Mouse (Mus musculus): Measurements from ENCODE around the gene Tmem81. TPM values are rescaled to one million over a fixed set of nuclear protein-coding genes. Genes with fewer than 3 reads are reported as not detected.

The Tmem81 gene
- polyA plus RNA-seq, 1 experiment from 2014 or later, result 1.3 TPM

DNA sequence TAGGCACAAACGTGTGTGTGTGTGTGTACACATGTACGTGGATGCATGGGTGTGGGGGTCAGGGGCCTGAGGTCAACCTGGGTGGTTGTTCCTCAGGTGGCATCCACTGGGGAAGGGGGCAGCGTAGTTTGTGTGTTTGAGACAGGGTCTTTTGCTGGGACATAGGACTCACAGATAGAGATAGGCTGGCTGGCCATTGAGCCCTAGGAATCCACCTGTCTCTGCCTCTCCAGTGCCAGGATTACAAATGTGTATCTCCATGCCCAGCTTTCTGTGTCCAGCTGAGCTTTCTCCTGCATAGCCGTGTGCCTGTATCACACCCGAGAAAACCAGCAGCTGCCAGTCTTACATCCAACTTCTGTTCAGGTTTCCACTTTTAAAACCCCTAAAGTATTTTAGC lies 3.7 kb downstream of the Tmem81 start:
- H3K4me3 ChIP-seq (replicated peaks; ENCODE audit: low read depth, low read length), result no peak overlapping the region
- no peak overlapping the region for H3K9ac ChIP-seq (replicated peaks; ENCODE audit: low read length)
- WGBS, result 92% methylated on average over 5 of the region's 5 CpGs
- no peak overlapping the region for H3K4me2 ChIP-seq (ENCODE audit: low read length)
- no peaks in the 10 kb centered on the region for H3K9me3 ChIP-seq (ENCODE audit: control insufficient read depth, low read length)
- peaks cover 39% of the 10 kb centered on the region for H3K36me3 ChIP-seq (ENCODE audit: control insufficient read depth, insufficient read depth, low read length)
- no peaks in the 10 kb centered on the region for H3K27me3 ChIP-seq (ENCODE audit: control insufficient read depth, insufficient read depth, low read length)
- no peak overlapping the region for H3K27ac ChIP-seq (replicated peaks; ENCODE audit: low read depth, low read length)
- no peak for DNase-seq
- ATAC-seq (ENCODE audit: low FRiP score, low TSS enrichment), result no peak
- no peaks in the 10 kb centered on the region for H3K4me1 ChIP-seq (ENCODE audit: control insufficient read depth, insufficient read depth, low read length)

DNA sequence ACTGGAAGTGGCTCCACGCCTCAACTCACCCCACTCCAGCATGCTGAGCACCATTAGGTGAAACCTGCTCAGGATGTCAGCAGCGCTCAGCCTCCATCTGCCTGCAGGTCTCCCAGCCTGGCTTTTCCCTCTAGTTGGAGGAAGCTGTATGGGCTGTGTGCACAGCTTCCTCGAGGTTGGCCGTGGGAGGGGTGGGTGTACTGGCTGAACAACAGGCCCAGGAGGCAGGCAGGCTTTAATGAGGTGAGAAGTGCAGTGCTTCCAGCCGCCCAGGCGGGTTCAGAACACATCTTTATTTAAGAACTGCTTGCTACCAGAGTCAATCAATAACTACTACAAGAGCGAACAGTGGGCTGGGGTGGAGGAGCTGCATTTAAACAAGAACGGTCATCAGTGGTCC lies 5.5 kb downstream of the Tmem81 start:
- no peak overlapping the region for H3K4me2 ChIP-seq (ENCODE audit: low read length)
- H3K36me3 ChIP-seq (ENCODE audit: control insufficient read depth, insufficient read depth, low read length), result peaks cover 44% of the 10 kb centered on the region
- no peaks in the 10 kb centered on the region for H3K9me3 ChIP-seq (ENCODE audit: control insufficient read depth, low read length)
- no peak overlapping the region for H3K4me3 ChIP-seq (replicated peaks; ENCODE audit: low read depth, low read length)
- no peaks in the 10 kb centered on the region for H3K27me3 ChIP-seq (ENCODE audit: control insufficient read depth, insufficient read depth, low read length)
- H3K4me1 ChIP-seq (ENCODE audit: control insufficient read depth, insufficient read depth, low read length), result no peaks in the 10 kb centered on the region
- peak overlapping the region; percentile 55; the same call in 1 of the 2 replicates for H3K27ac ChIP-seq (replicated peaks; ENCODE audit: low read depth, low read length)
- H3K9ac ChIP-seq (replicated peaks; ENCODE audit: low read length), result no peak overlapping the region
- WGBS, result 46% methylated on average over 8 of the region's 8 CpGs
- ATAC-seq (ENCODE audit: low FRiP score, low TSS enrichment) (peak; percentile 31; the same call in 1 of the 2 replicates), DNase-seq (peak; percentile 51)

DNA sequence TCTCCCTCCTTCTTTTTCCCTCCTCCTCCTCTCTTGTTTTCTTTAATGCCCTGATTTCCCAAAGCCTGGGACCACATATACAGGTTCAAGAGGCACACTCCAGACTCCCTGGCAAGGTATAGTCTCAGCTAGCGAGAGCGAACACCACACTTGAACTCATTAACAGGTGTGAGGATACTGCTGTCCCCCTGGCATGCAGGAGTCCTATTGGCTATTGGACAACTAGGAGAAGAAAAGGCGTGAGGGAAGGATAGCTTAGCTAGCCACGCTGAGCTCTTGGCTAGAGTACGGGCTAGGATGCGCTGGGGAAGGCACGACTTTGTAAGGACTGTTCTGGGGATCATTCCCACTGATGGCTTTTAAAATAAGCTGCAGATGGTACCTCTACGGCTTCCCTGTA lies 6.1 kb downstream of the Tmem81 start:
- H3K4me2 ChIP-seq (ENCODE audit: low read length), result no peak overlapping the region
- no peak overlapping the region for H3K4me3 ChIP-seq (replicated peaks; ENCODE audit: low read depth, low read length)
- no peak for DNase-seq
- ATAC-seq (ENCODE audit: low FRiP score, low TSS enrichment), result no peak
- no peaks in the 10 kb centered on the region for H3K9me3 ChIP-seq (ENCODE audit: control insufficient read depth, low read length)
- WGBS, result 78% methylated on average over 8 of the region's 8 CpGs
- H3K27me3 ChIP-seq (ENCODE audit: control insufficient read depth, insufficient read depth, low read length), result no peaks in the 10 kb centered on the region
- no peak overlapping the region for H3K27ac ChIP-seq (replicated peaks; ENCODE audit: low read depth, low read length)
- H3K36me3 ChIP-seq (ENCODE audit: control insufficient read depth, insufficient read depth, low read length), result peaks cover 44% of the 10 kb centered on the region
- H3K4me1 ChIP-seq (ENCODE audit: control insufficient read depth, insufficient read depth, low read length), result no peaks in the 10 kb centered on the region
- H3K9ac ChIP-seq (replicated peaks; ENCODE audit: low read length), result no peak overlapping the region

DNA sequence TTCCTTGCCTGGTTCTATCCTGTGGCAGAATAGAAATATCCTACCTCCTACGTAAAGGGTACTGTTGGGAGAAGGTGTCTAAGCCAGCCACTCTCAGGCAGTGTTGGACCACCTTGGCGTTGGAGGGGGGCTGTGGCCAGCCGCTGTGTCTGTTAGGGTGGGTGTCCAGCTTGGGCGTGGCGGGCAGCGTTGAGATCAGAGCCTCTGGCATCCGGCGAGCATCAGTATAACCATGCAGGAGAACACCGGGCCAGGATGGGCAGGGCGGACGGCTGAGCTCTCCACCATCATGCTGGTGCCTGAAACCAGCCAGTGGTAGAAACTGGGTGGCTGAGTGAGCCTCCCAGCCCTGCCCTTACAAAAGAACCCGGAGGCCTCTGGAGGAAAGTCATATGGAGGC lies 9.3 kb downstream of the Tmem81 start:
- Histone ChIP-seq H3K27ac (replicated peaks; ENCODE audit: low read depth, low read length) (no peak overlapping the region), H3K27me3 (ENCODE audit: control insufficient read depth, insufficient read depth, low read length) (no peaks in the 10 kb centered on the region), H3K36me3 (ENCODE audit: control insufficient read depth, insufficient read depth, low read length) (peaks cover 59% of the 10 kb centered on the region), H3K4me2 (ENCODE audit: low read length) (no peak overlapping the region), H3K4me1 (ENCODE audit: control insufficient read depth, insufficient read depth, low read length) (no peaks in the 10 kb centered on the region), H3K4me3 (replicated peaks; ENCODE audit: low read depth, low read length) (no peak overlapping the region), H3K9ac (replicated peaks; ENCODE audit: low read length) (no peak overlapping the region), H3K9me3 (ENCODE audit: control insufficient read depth, low read length) (no peaks in the 10 kb centered on the region)
- WGBS, result 93% methylated on average over 12 of the region's 12 CpGs
- no peak for ATAC-seq (ENCODE audit: low FRiP score, low TSS enrichment)
- DNase-seq, result no peak

DNA sequence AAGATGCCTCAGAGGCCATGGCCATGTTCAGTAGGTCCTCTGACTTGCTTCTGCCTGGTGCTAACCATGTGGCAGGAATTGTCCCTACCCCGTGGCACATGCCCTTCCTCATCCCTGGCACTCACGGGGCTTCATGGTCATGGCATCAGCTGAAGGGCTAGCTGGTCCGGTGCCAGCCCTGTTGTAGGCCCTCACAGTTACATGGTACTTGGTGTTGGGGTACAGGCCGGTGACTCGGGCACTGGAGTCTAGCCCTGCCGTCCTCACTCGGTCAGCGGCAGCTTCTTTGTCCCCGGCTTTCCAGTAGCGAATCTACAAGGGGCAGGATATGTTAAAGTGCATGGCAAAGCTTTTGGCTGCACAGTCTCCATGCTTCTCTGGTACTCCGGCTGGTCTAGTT lies 10.7 kb downstream of the Tmem81 start:
- peaks cover 68% of the 10 kb centered on the region for H3K36me3 ChIP-seq (ENCODE audit: control insufficient read depth, insufficient read depth, low read length)
- no peak overlapping the region for H3K4me3 ChIP-seq (replicated peaks; ENCODE audit: low read depth, low read length)
- WGBS, result 96% methylated on average over 11 of the region's 11 CpGs

DNA sequence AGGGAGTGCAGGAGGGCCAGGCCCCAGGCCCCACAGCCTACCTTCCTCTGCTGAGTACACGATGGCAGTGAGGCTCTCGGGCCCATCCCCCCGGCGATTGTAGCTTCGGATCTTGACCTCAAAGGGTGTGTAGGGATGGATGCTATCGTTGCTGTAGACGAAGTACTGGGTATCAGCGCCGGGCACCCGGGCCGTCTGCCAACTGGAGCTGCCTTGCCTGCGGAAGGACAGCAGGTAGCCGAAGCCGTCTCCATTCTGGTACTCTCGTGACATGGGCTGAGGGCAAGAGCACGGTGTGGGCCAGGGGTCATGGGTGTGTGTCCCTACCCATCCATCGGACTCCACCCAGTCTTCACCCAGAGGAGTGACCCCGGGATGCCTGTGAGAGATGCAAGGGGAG lies 12.6 kb downstream of the Tmem81 start:
- no peak overlapping the region for H3K27ac ChIP-seq (replicated peaks; ENCODE audit: low read depth, low read length)
- no peaks in the 10 kb centered on the region for H3K9me3 ChIP-seq (ENCODE audit: control insufficient read depth, low read length)
- WGBS, result 86% methylated on average over 18 of the region's 18 CpGs
- no peaks in the 10 kb centered on the region for H3K27me3 ChIP-seq (ENCODE audit: control insufficient read depth, insufficient read depth, low read length)
- DNase-seq (no peak), ATAC-seq (ENCODE audit: low FRiP score, low TSS enrichment) (no peak)
- no peaks in the 10 kb centered on the region for H3K4me1 ChIP-seq (ENCODE audit: control insufficient read depth, insufficient read depth, low read length)
- H3K4me2 ChIP-seq (ENCODE audit: low read length), result no peak overlapping the region
- no peak overlapping the region for H3K9ac ChIP-seq (replicated peaks; ENCODE audit: low read length)
- H3K36me3 ChIP-seq (ENCODE audit: control insufficient read depth, insufficient read depth, low read length), result peaks cover 84% of the 10 kb centered on the region
- H3K4me3 ChIP-seq (replicated peaks; ENCODE audit: low read depth, low read length), result no peak overlapping the region

More for the DNA sequence above, 10.7 kb downstream of the Tmem81 start:
- DNase-seq, result no peak
- H3K9me3 ChIP-seq (ENCODE audit: control insufficient read depth, low read length), result no peaks in the 10 kb centered on the region
- H3K4me1 ChIP-seq (ENCODE audit: control insufficient read depth, insufficient read depth, low read length), result no peaks in the 10 kb centered on the region
- ATAC-seq (ENCODE audit: low FRiP score, low TSS enrichment), result no peak
- H3K4me2 ChIP-seq (ENCODE audit: low read length), result no peak overlapping the region
- no peaks in the 10 kb centered on the region for H3K27me3 ChIP-seq (ENCODE audit: control insufficient read depth, insufficient read depth, low read length)
- no peak overlapping the region for H3K27ac ChIP-seq (replicated peaks; ENCODE audit: low read depth, low read length)
- no peak overlapping the region for H3K9ac ChIP-seq (replicated peaks; ENCODE audit: low read length)

DNA sequence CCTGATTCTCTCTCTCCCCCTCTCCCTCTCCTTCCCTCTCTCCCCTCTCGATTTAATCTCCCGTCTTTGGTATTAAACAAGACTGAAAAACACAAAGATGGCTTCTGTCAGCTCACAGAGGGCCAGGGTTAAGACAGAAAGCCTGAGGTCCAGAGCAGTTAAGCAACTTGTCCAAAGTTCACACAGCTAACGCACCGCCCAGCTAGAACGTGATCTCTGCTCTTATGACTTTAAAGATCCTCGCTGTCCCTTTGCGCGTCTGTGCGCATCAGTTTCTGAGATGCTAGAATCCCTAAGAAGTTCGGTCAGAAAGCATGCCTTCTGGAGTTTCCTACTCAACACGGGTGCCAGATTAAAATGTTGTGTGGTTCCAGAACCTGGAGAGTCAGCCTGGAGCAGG lies 13.7 kb downstream of the Tmem81 start:
- Histone ChIP-seq H3K27me3 (ENCODE audit: control insufficient read depth, insufficient read depth, low read length) (no peaks in the 10 kb centered on the region), H3K4me1 (ENCODE audit: control insufficient read depth, insufficient read depth, low read length) (no peaks in the 10 kb centered on the region), H3K36me3 (ENCODE audit: control insufficient read depth, insufficient read depth, low read length) (peaks cover 84% of the 10 kb centered on the region), H3K9ac (replicated peaks; ENCODE audit: low read length) (no peak overlapping the region), H3K4me3 (replicated peaks; ENCODE audit: low read depth, low read length) (no peak overlapping the region), H3K27ac (replicated peaks; ENCODE audit: low read depth, low read length) (no peak overlapping the region), H3K9me3 (ENCODE audit: control insufficient read depth, low read length) (no peaks in the 10 kb centered on the region), H3K4me2 (ENCODE audit: low read length) (no peak overlapping the region)
- ATAC-seq (ENCODE audit: low FRiP score, low TSS enrichment), result no peak
- DNase-seq, result no peak
- WGBS, result 88% methylated on average over 11 of the region's 11 CpGs

DNA sequence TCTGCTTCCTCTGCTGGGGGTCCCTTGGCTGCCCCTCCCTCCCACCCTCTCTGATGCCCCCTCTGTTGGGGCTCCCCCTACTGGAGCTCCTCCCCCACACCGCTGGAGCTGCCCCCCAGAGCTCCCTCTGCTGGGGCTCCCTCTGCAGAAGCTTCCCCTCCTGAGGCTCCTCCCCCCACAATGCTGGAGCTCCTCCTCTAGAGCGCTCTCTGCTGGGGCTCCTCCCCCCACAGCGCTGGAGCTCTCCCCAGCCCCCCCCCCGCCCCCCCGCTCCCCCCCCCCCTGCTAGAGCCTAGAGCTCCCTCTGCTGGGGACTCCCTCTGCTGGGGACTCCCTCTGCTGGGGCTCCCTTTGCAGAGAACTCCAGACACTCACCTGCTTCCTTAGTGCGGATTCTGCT lies 14.7 kb downstream of the Tmem81 start:
- Histone ChIP-seq H3K27ac (replicated peaks; ENCODE audit: low read depth, low read length) (no peak overlapping the region), H3K27me3 (ENCODE audit: control insufficient read depth, insufficient read depth, low read length) (no peaks in the 10 kb centered on the region), H3K4me1 (ENCODE audit: control insufficient read depth, insufficient read depth, low read length) (0 out of 2 replicates have a peak, but pooled peaks cover 4% of the 10 kb centered on the region), H3K36me3 (ENCODE audit: control insufficient read depth, insufficient read depth, low read length) (peaks cover 83% of the 10 kb centered on the region), H3K9me3 (ENCODE audit: control insufficient read depth, low read length) (no peaks in the 10 kb centered on the region), H3K4me2 (ENCODE audit: low read length) (no peak overlapping the region), H3K9ac (replicated peaks; ENCODE audit: low read length) (no peak overlapping the region), H3K4me3 (replicated peaks; ENCODE audit: low read depth, low read length) (no peak overlapping the region)
- no peak for ATAC-seq (ENCODE audit: low FRiP score, low TSS enrichment)
- WGBS, result 25% methylated on average over 2 of the region's 6 CpGs
- peak; percentile 62 for DNase-seq

DNA sequence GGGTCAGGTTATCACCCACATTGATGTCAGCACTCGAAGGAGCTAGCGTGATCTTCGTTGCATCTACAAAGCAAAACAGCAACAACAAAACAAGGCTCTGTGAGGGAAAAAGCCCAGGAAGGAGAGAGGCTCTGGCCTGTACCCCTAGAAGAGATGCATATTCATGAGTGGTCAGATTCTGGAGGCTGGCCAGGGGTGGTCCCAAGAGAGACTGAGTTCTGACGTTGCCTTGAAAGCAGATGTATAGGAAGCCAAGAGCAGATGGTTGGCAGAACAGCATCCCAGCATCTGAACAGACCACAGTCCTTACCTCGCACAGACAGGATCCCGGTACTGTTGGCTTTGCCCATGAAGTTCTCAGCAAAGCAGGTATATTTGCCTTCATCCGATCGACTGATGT lies 17.0 kb downstream of the Tmem81 start:
- Histone ChIP-seq H3K27me3 (ENCODE audit: control insufficient read depth, insufficient read depth, low read length) (no peaks in the 10 kb centered on the region), H3K27ac (replicated peaks; ENCODE audit: low read depth, low read length) (no peak overlapping the region), H3K9me3 (ENCODE audit: control insufficient read depth, low read length) (no peaks in the 10 kb centered on the region), H3K4me1 (ENCODE audit: control insufficient read depth, insufficient read depth, low read length) (peaks cover 12% of the 10 kb centered on the region; the same call in 1 of the 2 replicates), H3K4me2 (ENCODE audit: low read length) (no peak overlapping the region), H3K4me3 (replicated peaks; ENCODE audit: low read depth, low read length) (no peak overlapping the region), H3K9ac (replicated peaks; ENCODE audit: low read length) (no peak overlapping the region; the same call in 1 of the 2 replicates), H3K36me3 (ENCODE audit: control insufficient read depth, insufficient read depth, low read length) (peaks cover 71% of the 10 kb centered on the region)
- no peak for ATAC-seq (ENCODE audit: low FRiP score, low TSS enrichment)
- WGBS, result 78% methylated on average over 8 of the region's 8 CpGs
- peak; percentile 62 for DNase-seq
